ENCODE assay signal across 10 mouse cellular contexts in genomic region chr1:125912601-125913600, GRCm38 (mm10). TPM values are rescaled to one million over a fixed set of nuclear protein-coding genes. Genes with fewer than 3 reads are reported as not detected.
DNase-seq lines count a peak whose midpoint lies in the region; ATAC-seq lines count a peak whose summit lies in the region.
"Had no signal": no experiment of that assay in that cellular context is flagged by ENCODE, and none has a peak within 500 bp of the region (broad histone marks: within the 10 kb centered on the region; RNA-seq: fewer than 3 reads in every experiment).

Gene Lypd1, minus strand, starts transcription at chr1:125913101.

- H3K27me3 ChIP-seq in neural tube, embryonic 12.5 days (replicated peaks), result peaks cover 20% of the 10 kb centered on the region
- H3K27me3 ChIP-seq: CH12.LX had no signal

- no peaks in the 10 kb centered on the region for H3K36me3 ChIP-seq in neural tube, embryonic 12.5 days

- peak within 1 kb of the TSS; percentile 99 for H3K4me2 ChIP-seq in neural tube, embryonic 12.5 days (replicated peaks)

- ATAC-seq in neural tube, embryonic 12.5 days (ENCODE audit: low FRiP score, low read depth), result peak; percentile 27; the same call in 1 of the 2 replicates
- no peak for ATAC-seq in granulocyte monocyte progenitor cell, adult 5-6 weeks (replicated peaks; ENCODE audit: poor library complexity, severe bottlenecking)

- peak within 1 kb of the TSS; percentile 49 for H3K4me3 ChIP-seq in neural tube, embryonic 12.5 days

- peak; percentile 6 to 7 for DNase-seq in frontal cortex, postnatal 10 days (ENCODE audit: low spot score in 2 of 2)
- DNase-seq in frontal cortex, postnatal 25 days (ENCODE audit: low spot score in 2 of 2), result no peak
- peak; percentile 20 for DNase-seq in right cerebral cortex, postnatal 4 days
- DNase-seq in right cerebral cortex, postnatal 14 days, result no peak
- DNase-seq in left cerebral cortex, adult 8-10 months (ENCODE audit: low spot score in 2 of 2), result peak in 1 of 2 experiments; percentile 4
- no peak for DNase-seq in T-cell, adult 2 months (ENCODE audit: low spot score)

- WGBS in neural tube, embryonic 12.5 days, result 5% methylated on average over 30 of the region's 30 CpGs

- no peaks in the 10 kb centered on the region for H3K9me3 ChIP-seq in neural tube, embryonic 12.5 days

- no peak within 1 kb of the TSS for H3K27ac ChIP-seq in neural tube, embryonic 12.5 days

- peak within 1 kb of the TSS; percentile 54 for H3K9ac ChIP-seq in neural tube, embryonic 12.5 days

- H3K4me1 ChIP-seq in neural tube, embryonic 12.5 days, result peaks cover 28% of the 10 kb centered on the region

RNA-seq across cellular contexts. Expression of gene Lypd1, which starts in this region (rescaled TPM):
- total RNA-seq in left cerebral cortex, adult 8-10 months (2022), result 100 to 1,000 TPM in 2 of 4 experiments, 10 to 100 TPM in 2; 82.6 to 113 (median 99.6) TPM
- 18.9 and 21.8 TPM in 2 replicates for polyA plus RNA-seq in neural tube, embryonic 12.5 days (2016; fragmentation: Nextera tagmentation; extraction: Ambion mirVana)
- not detected in 2 replicates for total RNA-seq in granulocyte monocyte progenitor cell, adult 5-6 weeks (2014; fragmentation: Nextera tagmentation)
- 0.15 TPM in 1 of 2 replicates, not detected in the other for total RNA-seq in granulocyte monocyte progenitor cell, adult 5-6 weeks (2017)
- total RNA-seq: CH12.LX; hematopoietic stem cell, adult 5-6 weeks had no signal

Comparison
In these comparisons a context has a peak if more than half of its experiments do, and no peak if none do; other contexts are left out.
1. RNA of gene Lypd1 (total RNA-seq): 82.6 to 113 TPM in left cerebral cortex, adult 8-10 months; 0.15 TPM in granulocyte monocyte progenitor cell, adult 5-6 weeks; every median in the first group is over 10 times any median in the second.
2. DNase-seq: peak in frontal cortex, postnatal 10 days (2 of 2) and right cerebral cortex, postnatal 4 days (single experiment); none in frontal cortex, postnatal 25 days (0 of 2), right cerebral cortex, postnatal 14 days (single experiment) and T-cell, adult 2 months (single experiment).